Mouse (Mus musculus) heart, postnatal 36 days (tissue): ENCODE data around the gene Farp1. TPM values are rescaled to one million over a fixed set of nuclear protein-coding genes. Genes with fewer than 3 reads are reported as not detected.

Experiments
- DNase-seq, 2 experiments: peaks; one replicate each; pipeline ENCODE4 v3.0.0; 2021 to 2022
- intact Hi-C: fragments of 180-260 bp; cut with DNase I; formaldehyde crosslinking; loops from one replicate; pipeline ENCODE4 v1.15.1; 2025
- total RNA-seq, 2 experiments: library from RNA; stranded (reverse); gene quantifications; 2 replicates each; pipeline ENCODE4 v1.2.3; 2021

Farp1 gene
- total RNA-seq, 2 experiments from 2014 or later, result 10.4 to 10.8 TPM

GRCm38 (mm10) chr14:121322150-121322549, 287.1 kb downstream of the Farp1 start:
- intact Hi-C loops, result no loop called here
- DNase-seq, result no peak

GRCm38 (mm10) chr14:121322641-121323040, 287.6 kb downstream of the Farp1 start:
- intact Hi-C loops, result no loop called here
- DNase-seq, result no peak

- intact Hi-C loops, result no loop called here
- DNase-seq, result no peak
Observed at GRCm38 (mm10) chr14:121324521-121325330, 289.7 kb downstream of the Farp1 start.

GRCm38 (mm10) chr14:121326432-121326831, 291.4 kb downstream of the Farp1 start:
- no peak for DNase-seq
- intact Hi-C loops, result no loop called here

- DNase-seq, result no peak
- intact Hi-C loops, result no loop called here
Observed at GRCm38 (mm10) chr14:121328878-121329277, 293.9 kb downstream of the Farp1 start.

- no peak for DNase-seq
- intact Hi-C loops, result no loop called here
Observed at GRCm38 (mm10) chr14:121329401-121330089, 294.5 kb downstream of the Farp1 start.

GRCm38 (mm10) chr14:121330090-121330408, 295.0 kb downstream of the Farp1 start:
- no peak for DNase-seq
- intact Hi-C loops, result no loop called here

Other genes with a start within 250 kb of the Farp1 start
- gene Ipo5, start 124.0 kb upstream of the Farp1 start, total RNA-seq, result 100 to 1,000 TPM; 103 to 108 TPM